Mouse (Mus musculus) intestine, embryonic 15.5 days (tissue): ENCODE data around the gene Map3k3. TPM values are rescaled to one million over a fixed set of nuclear protein-coding genes. Genes with fewer than 3 reads are reported as not detected.

Experiments
- ATAC-seq: fragments of 200-750 bp; cut with Nextera tagmentation; 2 replicates; pipeline ENCODE4 v1.8.0; 2017; ENCODE audit warnings: moderate TSS enrichment, moderate library complexity
- H3K27ac ChIP-seq: fragments of 300-500 bp; sonication (generic); 2 replicates; pipeline ENCODE4 v1.5.1; 2015; ENCODE audit warnings: mild to moderate bottlenecking, inconsistent platforms
- H3K27me3 ChIP-seq: fragments of 300-500 bp; sonication (generic); replicated peaks from 2 replicates; pipeline ENCODE4 v1.6.1; 2015; ENCODE audit warnings: inconsistent platforms
- H3K36me3 ChIP-seq: fragments of 300-500 bp; sonication (generic); 2 replicates; pipeline ENCODE4 v1.6.1; 2015; ENCODE audit warnings: inconsistent platforms
- H3K4me1 ChIP-seq: fragments of 300-500 bp; sonication (generic); replicated peaks from 2 replicates; pipeline ENCODE4 v1.6.1; 2015; ENCODE audit warnings: inconsistent platforms
- H3K4me2 ChIP-seq: fragments of 300-500 bp; sonication (generic); replicated peaks from 2 replicates; pipeline ENCODE4 v1.6.1; 2015; ENCODE audit warnings: mild to moderate bottlenecking, inconsistent platforms
- H3K4me3 ChIP-seq: fragments of 300-500 bp; sonication (generic); replicated peaks from 2 replicates; pipeline ENCODE4 v1.5.1; 2015; ENCODE audit warnings: inconsistent platforms
- H3K9ac ChIP-seq: fragments of 300-500 bp; sonication (generic); 2 replicates; pipeline ENCODE4 v1.6.1; 2015; ENCODE audit warnings: inconsistent platforms
- H3K9me3 ChIP-seq: fragments of 300-500 bp; sonication (generic); 2 replicates; pipeline ENCODE4 v1.6.1; 2016; ENCODE audit warnings: inconsistent platforms
- WGBS: fragments of 180-500 bp; shearing (Covaris S2); methylation state at CpG from one replicate; pipeline ENCODE4 v1.1.7; 2015; 5-methylcytosine and 5-hydroxymethylcytosine counted together
- polyA plus RNA-seq: library from polyadenylated mRNA; unstranded; fragments of >200 nt; fragmentation: Nextera tagmentation; extraction: Ambion mirVana; gene quantifications from 2 replicates; pipeline ENCODE4 v1.2.1, GENCODE M21; 2015

The Map3k3 gene
- polyA plus RNA-seq, 1 experiment from 2014 or later, result 14.2 TPM

- H3K4me3 ChIP-seq, result no peak overlapping the region
- 81% methylated on average over 4 of the region's 4 CpGs for WGBS
- no peaks in the 10 kb centered on the region for H3K27me3 ChIP-seq
- peaks cover 19% of the 10 kb centered on the region for H3K4me1 ChIP-seq
- 0 out of 2 replicates have a peak, but pooled peaks cover 7% of the 10 kb centered on the region for H3K36me3 ChIP-seq
- no peak for ATAC-seq
- H3K9ac ChIP-seq, result no peak overlapping the region
- H3K4me2 ChIP-seq, result no peak overlapping the region
- no peak overlapping the region for H3K27ac ChIP-seq
- H3K9me3 ChIP-seq, result no peaks in the 10 kb centered on the region
Measured at GRCm38 (mm10) chr11:106163546-106163945, 79.1 kb downstream of the Map3k3 start.

GRCm38 (mm10) chr11:106164601-106165180 is 80.3 kb downstream of the Map3k3 start:
- no peaks in the 10 kb centered on the region for H3K9me3 ChIP-seq
- no peak overlapping the region for H3K9ac ChIP-seq
- no peak overlapping the region for H3K4me2 ChIP-seq
- H3K27ac ChIP-seq, result no peak overlapping the region
- WGBS, result 84% methylated on average over 16 of the region's 16 CpGs
- H3K27me3 ChIP-seq, result no peaks in the 10 kb centered on the region
- H3K4me3 ChIP-seq, result no peak overlapping the region
- H3K4me1 ChIP-seq, result peaks cover 8% of the 10 kb centered on the region
- ATAC-seq, result no peak
- H3K36me3 ChIP-seq, result 0 out of 2 replicates have a peak, but pooled peaks cover 7% of the 10 kb centered on the region

- Histone ChIP-seq H3K4me1 (no peaks in the 10 kb centered on the region), H3K4me2 (no peak overlapping the region), H3K36me3 (0 out of 2 replicates have a peak, but pooled peaks cover 7% of the 10 kb centered on the region), H3K9me3 (no peaks in the 10 kb centered on the region), H3K27ac (no peak overlapping the region), H3K27me3 (no peaks in the 10 kb centered on the region), H3K9ac (no peak overlapping the region), H3K4me3 (no peak overlapping the region)
- ATAC-seq, result peak; percentile 53; the same call in 1 of the 2 replicates
- 75% methylated on average over 5 of the region's 5 CpGs for WGBS
Measured at GRCm38 (mm10) chr11:106167435-106167834, 83.0 kb downstream of the Map3k3 start.

- 76% methylated on average over 7 of the region's 7 CpGs for WGBS
- Histone ChIP-seq H3K4me3 (no peak overlapping the region), H3K4me1 (no peaks in the 10 kb centered on the region), H3K36me3 (no peaks in the 10 kb centered on the region), H3K27me3 (no peaks in the 10 kb centered on the region), H3K9ac (no peak overlapping the region), H3K9me3 (no peaks in the 10 kb centered on the region), H3K4me2 (no peak overlapping the region), H3K27ac (no peak overlapping the region)
- ATAC-seq, result peak; percentile 53; the same call in 1 of the 2 replicates
Measured at GRCm38 (mm10) chr11:106170807-106171206, 86.4 kb downstream of the Map3k3 start.

- H3K27me3 ChIP-seq, result no peaks in the 10 kb centered on the region
- H3K9ac ChIP-seq, result no peak overlapping the region
- H3K4me3 ChIP-seq, result no peak overlapping the region
- no peaks in the 10 kb centered on the region for H3K36me3 ChIP-seq
- H3K4me2 ChIP-seq, result no peak overlapping the region
- ATAC-seq, result no peak
- no peaks in the 10 kb centered on the region for H3K4me1 ChIP-seq
- WGBS, result 86% methylated on average over 2 of the region's 2 CpGs
- H3K27ac ChIP-seq, result no peak overlapping the region
- no peaks in the 10 kb centered on the region for H3K9me3 ChIP-seq
Measured at GRCm38 (mm10) chr11:106173228-106173627, 88.8 kb downstream of the Map3k3 start.

GRCm38 (mm10) chr11:106174372-106174771 is 90.0 kb downstream of the Map3k3 start:
- no peaks in the 10 kb centered on the region for H3K36me3 ChIP-seq
- 84% methylated on average over 5 of the region's 5 CpGs for WGBS
- no peaks in the 10 kb centered on the region for H3K4me1 ChIP-seq

GRCm38 (mm10) chr11:106175081-106175480 is 90.7 kb downstream of the Map3k3 start:
- no peaks in the 10 kb centered on the region for H3K36me3 ChIP-seq
- no peaks in the 10 kb centered on the region for H3K9me3 ChIP-seq
- no peak for ATAC-seq
- no peak overlapping the region for H3K9ac ChIP-seq
- no peak overlapping the region for H3K27ac ChIP-seq
- no peaks in the 10 kb centered on the region for H3K4me1 ChIP-seq
- no peak overlapping the region for H3K4me3 ChIP-seq
- H3K4me2 ChIP-seq, result no peak overlapping the region
- WGBS, result 46% methylated on average over 3 of the region's 3 CpGs
- H3K27me3 ChIP-seq, result no peaks in the 10 kb centered on the region

More at GRCm38 (mm10) chr11:106174372-106174771, 90.0 kb downstream of the Map3k3 start:
- no peak for ATAC-seq
- Histone ChIP-seq H3K9me3 (no peaks in the 10 kb centered on the region), H3K27ac (no peak overlapping the region), H3K9ac (no peak overlapping the region), H3K27me3 (no peaks in the 10 kb centered on the region), H3K4me3 (no peak overlapping the region), H3K4me2 (no peak overlapping the region)

- no peaks in the 10 kb centered on the region for H3K9me3 ChIP-seq
- ATAC-seq, result no peak
- H3K4me1 ChIP-seq, result no peaks in the 10 kb centered on the region
- no peak overlapping the region for H3K4me2 ChIP-seq
- WGBS, result 60% methylated on average over 5 of the region's 5 CpGs
- H3K36me3 ChIP-seq, result no peaks in the 10 kb centered on the region
- H3K9ac ChIP-seq, result no peak overlapping the region
- no peaks in the 10 kb centered on the region for H3K27me3 ChIP-seq
- H3K27ac ChIP-seq, result no peak overlapping the region
- H3K4me3 ChIP-seq, result no peak overlapping the region
Measured at GRCm38 (mm10) chr11:106176372-106176771, 92.0 kb downstream of the Map3k3 start.

- H3K4me1 ChIP-seq, result no peaks in the 10 kb centered on the region
- no peak overlapping the region for H3K27ac ChIP-seq
- H3K4me2 ChIP-seq, result no peak overlapping the region
- no peaks in the 10 kb centered on the region for H3K9me3 ChIP-seq
- H3K27me3 ChIP-seq, result no peaks in the 10 kb centered on the region
- no peak for ATAC-seq
- H3K4me3 ChIP-seq, result no peak overlapping the region
- H3K36me3 ChIP-seq, result no peaks in the 10 kb centered on the region
- no peak overlapping the region for H3K9ac ChIP-seq
- 71% methylated on average over 5 of the region's 5 CpGs for WGBS
Measured at GRCm38 (mm10) chr11:106178036-106178782, 93.8 kb downstream of the Map3k3 start.

- Histone ChIP-seq H3K27ac (no peak overlapping the region), H3K27me3 (no peaks in the 10 kb centered on the region), H3K9ac (no peak overlapping the region), H3K9me3 (no peaks in the 10 kb centered on the region), H3K4me2 (no peak overlapping the region), H3K36me3 (no peaks in the 10 kb centered on the region), H3K4me3 (no peak overlapping the region), H3K4me1 (no peaks in the 10 kb centered on the region)
- WGBS, result 76% methylated on average over 7 of the region's 7 CpGs
- no peak for ATAC-seq
Measured at GRCm38 (mm10) chr11:106179711-106180448, 95.5 kb downstream of the Map3k3 start.

GRCm38 (mm10) chr11:106180449-106180801 is 96.0 kb downstream of the Map3k3 start:
- WGBS, result 79% methylated on average over 2 of the region's 2 CpGs
- ATAC-seq, result no peak

GRCm38 (mm10) chr11:106187326-106187725 is 102.9 kb downstream of the Map3k3 start:
- H3K4me3 ChIP-seq, result no peak overlapping the region
- 88% methylated on average over 4 of the region's 4 CpGs for WGBS

More at GRCm38 (mm10) chr11:106180449-106180801, 96.0 kb downstream of the Map3k3 start:
- H3K4me2 ChIP-seq, result no peak overlapping the region
- H3K4me3 ChIP-seq, result no peak overlapping the region
- H3K4me1 ChIP-seq, result no peaks in the 10 kb centered on the region
- H3K27me3 ChIP-seq, result no peaks in the 10 kb centered on the region
- no peaks in the 10 kb centered on the region for H3K36me3 ChIP-seq
- no peaks in the 10 kb centered on the region for H3K9me3 ChIP-seq
- H3K9ac ChIP-seq, result no peak overlapping the region
- H3K27ac ChIP-seq, result no peak overlapping the region

More at GRCm38 (mm10) chr11:106187326-106187725, 102.9 kb downstream of the Map3k3 start:
- Histone ChIP-seq H3K27me3 (no peaks in the 10 kb centered on the region), H3K27ac (no peak overlapping the region), H3K36me3 (no peaks in the 10 kb centered on the region), H3K4me1 (no peaks in the 10 kb centered on the region), H3K9me3 (no peaks in the 10 kb centered on the region), H3K4me2 (no peak overlapping the region), H3K9ac (no peak overlapping the region)
- ATAC-seq, result no peak
